10 mouse cellular contexts compared by ENCODE assay signal in genomic region chr4:99660073-99660611, GRCm38 (mm10). TPM values are rescaled to one million over a fixed set of nuclear protein-coding genes. Genes with fewer than 3 reads are reported as not detected.
DNase-seq lines count a peak whose midpoint lies in the region; ATAC-seq lines count a peak whose summit lies in the region.
"Had no signal": no experiment of that assay in that cellular context is flagged by ENCODE, and none has a peak within 500 bp of the region (broad histone marks: within the 10 kb centered on the region; RNA-seq: fewer than 3 reads in every experiment).

No protein-coding gene starts in this region.

- H3K4me1 ChIP-seq in heart, embryonic 10.5 days = peaks cover 27% of the 10 kb centered on the region
- H3K4me1 ChIP-seq in heart, embryonic 14.5 days (ENCODE audit: control insufficient read depth in 2 of 2, insufficient read depth in 2 of 2, low read length in 2 of 2) = peaks cover 0 to 12% of the 10 kb centered on the region in 2 experiments; a peak in 3 of 4 replicates

- ATAC-seq in heart, embryonic 14.5 days (ENCODE audit: insufficient number of reproducible peaks, insufficient read depth, low FRiP score, low read depth) = no peak

- H3K27me3 ChIP-seq in heart, embryonic 10.5 days (ENCODE audit: insufficient read depth, poor library complexity, severe bottlenecking) = peaks cover 97% of the 10 kb centered on the region
- H3K27me3 ChIP-seq in heart, embryonic 14.5 days (ENCODE audit: control insufficient read depth, insufficient read depth, low read length) = peaks cover 92% of the 10 kb centered on the region

- no peak overlapping the region for H3K9ac ChIP-seq in heart, embryonic 14.5 days (ENCODE audit: low read length)

- H3K9me3 ChIP-seq in heart, embryonic 10.5 days = no peaks in the 10 kb centered on the region
- H3K9me3 ChIP-seq in heart, embryonic 14.5 days (ENCODE audit: control insufficient read depth, low read length) = no peaks in the 10 kb centered on the region

- intact Hi-C loops in left cerebral cortex, postnatal 25 days (cut with DNase I) = no loop called here

- H3K27ac ChIP-seq in heart, embryonic 10.5 days = no peak overlapping the region
- no peak overlapping the region for H3K27ac ChIP-seq in heart, embryonic 14.5 days (replicated peaks in 1 of 2; ENCODE audit: control insufficient read depth in 1 of 2, insufficient read depth in 1 of 2, low read depth in 2 of 2, low read length in 2 of 2)

- WGBS in heart, embryonic 10.5 days = under 1% methylated on average over 20 of the region's 20 CpGs
- WGBS in heart, embryonic 14.5 days = under 1% methylated on average over 20 of the region's 20 CpGs

- DNase-seq in heart, embryonic 10.5 days (ENCODE audit: low spot score) = no peak
- no peak for DNase-seq in heart, adult 9 months (ENCODE audit: low spot score in 2 of 2)
- DNase-seq in cerebellum, postnatal 14 days = peak; percentile 39 to 60
- DNase-seq in mesoderm, embryonic 11.5 days (ENCODE audit: low read depth, low spot score) = peak; percentile 58
- DNase-seq in spleen, adult 12 weeks (ENCODE audit: low spot score) = no peak
- no peak for DNase-seq in left cerebral cortex, postnatal 25 days (ENCODE audit: low spot score in 2 of 2)
- DNase-seq in thymus, postnatal 36 days = no peak

- H3K4me2 ChIP-seq in heart, embryonic 14.5 days (ENCODE audit: low read length) = peak overlapping the region; percentile 35

- no peaks in the 10 kb centered on the region for H3K36me3 ChIP-seq in heart, embryonic 10.5 days
- no peaks in the 10 kb centered on the region for H3K36me3 ChIP-seq in heart, embryonic 14.5 days (ENCODE audit: control insufficient read depth, insufficient read depth, low read length)

- peak overlapping the region; percentile 40 for H3K4me3 ChIP-seq in heart, embryonic 10.5 days
- peak overlapping the region in 1 of 2 experiments; percentile 16; a peak in 1 of 4 replicates for H3K4me3 ChIP-seq in heart, embryonic 14.5 days (ENCODE audit: control insufficient read depth in 1 of 2, insufficient read depth in 1 of 2, low read depth in 1 of 2, low read length in 2 of 2)

RNA-seq across cellular contexts. Expression of gene Foxd3, which starts 4.0 kb away (rescaled TPM):
- 0.18 TPM in 1 of 2 replicates, not detected in the other for polyA plus RNA-seq in heart, embryonic 10.5 days (2016; fragmentation: Nextera tagmentation; extraction: Ambion mirVana)
- polyA plus RNA-seq in heart, embryonic 14.5 days (2014; fragmentation: Nextera tagmentation; extraction: Ambion mirVana) = not detected in 2 replicates
- total RNA-seq in left cerebral cortex, postnatal 25 days (2021) = not detected
- total RNA-seq: MEL had no signal
- polyA plus RNA-seq: cortical plate, adult 2 months had no signal

RNA-seq across cellular contexts. Expression of gene Alg6, which starts 55.3 kb away (rescaled TPM):
- 13.2 and 16.2 TPM in 2 replicates for polyA plus RNA-seq in heart, embryonic 10.5 days (2016; fragmentation: Nextera tagmentation; extraction: Ambion mirVana)
- 10.8 and 12.2 TPM in 2 replicates for polyA plus RNA-seq in heart, embryonic 14.5 days (2014; fragmentation: Nextera tagmentation; extraction: Ambion mirVana)
- 10 to 100 TPM in 1 of 2 experiments, 1 to 10 TPM in 1; 8.9 to 10.4 TPM for total RNA-seq in left cerebral cortex, postnatal 25 days (2021)

Comparison
In these comparisons a context has a peak if more than half of its experiments do, and no peak if none do; other contexts are left out.
1. DNase-seq: peak in cerebellum, postnatal 14 days (2 of 2) and mesoderm, embryonic 11.5 days (single experiment); none in heart, embryonic 10.5 days (single experiment), heart, adult 9 months (0 of 2), spleen, adult 12 weeks (single experiment), left cerebral cortex, postnatal 25 days (0 of 2) and thymus, postnatal 36 days (0 of 2).